Mouse (Mus musculus) liver, embryonic 16.5 days (tissue): ENCODE data around the gene Tmtc1. TPM values are rescaled to one million over a fixed set of nuclear protein-coding genes. Genes with fewer than 3 reads are reported as not detected.

Source experiments
- polyA plus RNA-seq: library from polyadenylated mRNA; unstranded; fragments of >200 nt; fragmentation: Nextera tagmentation; extraction: Ambion mirVana; gene quantifications from 2 replicates; pipeline ENCODE4 v1.2.1, GENCODE M21; 2015

The Tmtc1 gene
- polyA plus RNA-seq, 1 experiment from 2014 or later: 0.06 TPM

Other genes starting within 250 kb of the Tmtc1 start
- gene Ergic2, start 232.0 kb downstream of the Tmtc1 start, polyA plus RNA-seq: 95.2 and 95.4 TPM in 2 replicates